Mouse (Mus musculus) T-helper 2 cell (primary cell): ENCODE data around the gene Tmem11.
"Not testable (repeated sequence)": the region's sequence is repeated elsewhere in the genome, so short reads cannot be mapped to it uniquely, and the experiment has no call there.

Experiments
- in situ Hi-C: fragments of 300-600 bp; cut with MboI, MseI; formaldehyde crosslinking; loops from one replicate; pipeline ENCODE4 v1.15.1; 2025; ENCODE audit warnings: high pct_unique_total_duplicates

Gene Tmem11

GRCm38 (mm10) chr11:60886986-60887385 is 7.9 kb upstream of the Tmem11 start:
- in situ Hi-C loops = not testable (repeated sequence)

GRCm38 (mm10) chr11:60882386-60882785 is 3.3 kb upstream of the Tmem11 start:
- in situ Hi-C loops = no loop called here

GRCm38 (mm10) chr11:60880559-60880958 is 1.5 kb upstream of the Tmem11 start:
- in situ Hi-C loops = no loop called here

DNA sequence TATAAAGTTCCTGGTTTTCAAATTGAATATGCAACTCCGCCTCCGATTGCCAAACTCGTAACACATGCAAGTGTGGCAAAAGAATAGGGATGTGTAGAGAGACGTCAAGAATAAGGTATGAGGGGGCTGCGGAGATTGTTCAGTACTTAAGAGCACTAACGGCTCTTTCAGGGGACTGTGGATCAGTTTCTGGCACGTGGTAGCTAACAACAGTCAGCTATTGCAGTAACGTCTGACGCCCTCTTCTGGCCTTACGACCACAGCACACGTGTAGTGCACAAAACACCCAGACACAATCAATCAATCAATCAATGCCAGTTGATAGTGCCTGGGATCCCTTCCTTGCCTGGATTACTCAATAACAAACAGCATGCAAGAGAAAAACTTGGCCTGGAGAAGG is 351 bp upstream of the Tmem11 start:
- in situ Hi-C loops = no loop called here

GRCm38 (mm10) chr11:60878056-60878612 is 938 bp downstream of the Tmem11 start:
- in situ Hi-C loops = no loop called here

DNA sequence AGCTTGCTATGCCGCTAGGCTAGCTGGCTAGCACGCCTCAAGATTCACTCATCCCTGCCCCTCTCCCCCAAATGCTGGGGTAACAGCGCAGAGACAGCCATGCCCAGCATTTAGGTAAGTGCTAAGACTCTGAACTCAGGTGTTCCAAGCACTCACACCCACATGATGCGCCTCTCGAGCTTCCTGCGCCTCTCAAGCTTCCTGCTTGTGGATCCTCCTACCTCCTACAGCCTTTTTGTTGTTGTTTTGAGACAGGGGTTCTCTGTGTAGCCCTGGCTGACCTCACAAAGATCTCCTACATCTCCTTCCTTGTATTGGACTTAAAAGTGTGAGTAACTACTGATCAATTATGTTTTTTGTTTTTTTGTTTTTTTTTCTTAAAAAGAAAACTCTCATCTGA is 6.0 kb downstream of the Tmem11 start:
- in situ Hi-C loops = loop anchor here (5.0 kb wide), 1 partner anchor 46 kb away; no protein-coding TSS in a partner anchor

- in situ Hi-C loops = loop anchor here (5.0 kb wide), 1 partner anchor 44 kb away; no protein-coding TSS in a partner anchor
These were observed 7.7 kb downstream of the Tmem11 start for GRCm38 (mm10) chr11:60871409-60871808.

GRCm38 (mm10) chr11:60869471-60869870 is 9.6 kb downstream of the Tmem11 start:
- in situ Hi-C loops = not testable (repeated sequence)

DNA sequence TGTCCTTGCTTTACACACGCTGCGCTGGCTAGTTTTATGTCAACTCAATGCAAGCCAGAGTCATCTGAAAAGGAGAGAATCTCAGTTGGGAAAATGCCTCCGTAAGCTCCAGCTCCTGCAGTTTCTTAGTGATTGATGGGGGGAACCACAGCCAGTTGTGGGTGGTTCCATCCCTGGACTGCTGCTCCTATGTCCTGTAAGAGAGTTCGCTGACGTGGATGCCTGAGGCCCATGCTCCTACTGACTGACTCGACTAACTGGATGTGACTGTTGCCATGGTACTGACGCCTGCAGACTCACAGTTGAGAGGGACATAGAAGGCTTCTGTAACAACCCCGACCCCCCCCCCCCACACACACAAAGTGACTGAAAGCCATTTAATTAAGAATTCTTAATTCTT is 11.2 kb downstream of the Tmem11 start:
- in situ Hi-C loops = no loop called here

- in situ Hi-C loops = no loop called here
These were observed 11.6 kb downstream of the Tmem11 start for GRCm38 (mm10) chr11:60867456-60867855.

- in situ Hi-C loops = no loop called here
These were observed 13.1 kb downstream of the Tmem11 start for GRCm38 (mm10) chr11:60866021-60866420.

DNA sequence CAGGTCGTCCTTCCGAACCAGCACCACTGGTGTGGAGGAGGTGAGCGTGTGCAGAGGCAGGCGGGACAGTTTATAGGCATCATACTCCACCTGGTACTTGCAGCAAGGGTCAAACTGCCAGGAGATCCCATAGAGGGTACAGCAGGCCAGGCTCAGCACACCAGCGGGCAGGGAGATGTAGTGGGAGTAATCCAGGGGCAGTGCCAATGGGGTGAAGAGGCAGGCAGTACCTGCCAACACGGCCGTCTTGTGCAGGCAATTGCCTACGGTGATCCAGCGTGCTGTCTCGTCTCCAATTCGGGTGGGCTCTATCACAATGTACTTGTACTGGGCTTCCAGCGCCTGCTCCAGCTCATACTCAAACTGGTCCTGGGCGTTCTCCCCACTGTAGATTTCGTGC is 14.2 kb downstream of the Tmem11 start:
- in situ Hi-C loops = no loop called here

DNA sequence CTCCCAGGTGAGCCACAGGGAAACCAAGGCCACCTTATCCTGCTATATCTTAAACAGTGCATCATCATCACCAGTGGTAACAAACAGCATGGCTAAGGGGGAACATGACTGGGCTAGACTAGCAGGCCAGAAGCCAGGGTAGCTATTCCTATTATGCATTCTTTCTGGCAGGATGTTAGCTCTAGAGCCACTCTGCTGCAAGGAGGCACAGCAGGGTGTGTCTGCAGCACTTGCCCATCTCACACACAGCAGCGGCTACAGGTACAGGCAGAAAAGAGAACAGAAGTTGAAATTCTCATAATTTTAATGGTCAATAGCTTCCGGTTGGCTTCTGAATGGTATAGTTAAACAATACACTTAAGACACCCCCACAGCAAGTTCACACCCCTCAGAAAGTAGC is 14.9 kb downstream of the Tmem11 start:
- in situ Hi-C loops = no loop called here

DNA sequence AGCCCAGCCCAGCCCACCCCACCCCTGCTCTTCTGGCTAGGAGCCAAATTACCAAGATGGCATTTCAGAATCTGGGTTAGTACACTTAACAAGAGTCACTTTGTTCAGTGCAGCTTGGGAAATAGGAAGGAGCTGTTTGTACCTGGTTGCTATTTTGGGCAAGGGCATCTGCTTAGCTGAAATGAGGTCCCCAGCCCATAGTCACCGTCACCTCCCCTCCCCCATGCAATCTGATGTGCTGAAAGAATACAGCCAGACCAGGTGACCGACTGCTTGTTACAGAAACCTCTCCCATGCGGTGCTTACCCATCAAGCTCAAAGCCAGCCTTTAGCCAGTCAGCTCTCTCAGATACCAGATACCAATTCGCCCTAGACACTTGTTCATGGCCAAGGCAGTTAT is 15.9 kb downstream of the Tmem11 start:
- in situ Hi-C loops = no loop called here

DNA sequence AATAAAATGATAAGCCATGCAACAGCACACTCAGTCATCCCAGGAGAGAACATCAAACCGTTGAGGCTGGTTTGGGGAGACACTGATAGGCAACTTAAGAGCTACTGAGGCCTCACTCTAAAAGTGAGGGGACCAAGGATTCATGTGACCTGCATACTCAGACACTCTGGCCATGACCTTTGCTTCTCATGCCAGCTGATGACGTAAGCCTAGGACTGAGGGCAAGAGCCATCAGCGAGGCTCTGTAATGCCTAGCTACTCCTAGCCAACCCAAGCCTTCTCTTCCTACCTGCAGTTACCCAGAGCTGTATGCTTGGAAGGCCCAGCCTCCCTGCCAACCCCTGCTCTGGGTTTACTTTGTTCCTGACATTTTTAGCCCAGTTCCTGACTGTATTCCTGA is 17.1 kb downstream of the Tmem11 start:
- in situ Hi-C loops = no loop called here

- in situ Hi-C loops = no loop called here
These were observed 22.5 kb downstream of the Tmem11 start for GRCm38 (mm10) chr11:60856587-60856986.

- in situ Hi-C loops = no loop called here
These were observed 33.7 kb downstream of the Tmem11 start for GRCm38 (mm10) chr11:60845415-60845814.

DNA sequence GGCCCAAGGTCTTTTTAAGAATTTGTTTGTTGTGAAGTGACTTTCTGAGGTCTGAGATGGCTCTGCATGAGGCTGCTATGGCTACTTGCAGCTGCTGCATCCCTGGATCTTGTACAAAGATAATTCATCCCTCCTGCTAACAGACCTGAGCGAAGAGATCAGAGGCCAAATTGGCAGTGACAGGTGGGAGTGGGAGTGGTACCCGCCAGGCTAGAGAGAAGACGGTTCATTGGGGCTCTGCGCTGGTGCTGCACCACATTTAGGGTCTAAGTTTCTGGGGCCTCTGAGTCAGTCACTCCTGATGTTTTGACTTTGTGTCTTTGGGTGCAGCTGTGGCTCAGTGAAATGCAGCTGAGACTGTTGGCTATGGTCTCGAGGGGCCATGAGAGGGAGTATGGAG is 35.7 kb downstream of the Tmem11 start:
- in situ Hi-C loops = no loop called here

DNA sequence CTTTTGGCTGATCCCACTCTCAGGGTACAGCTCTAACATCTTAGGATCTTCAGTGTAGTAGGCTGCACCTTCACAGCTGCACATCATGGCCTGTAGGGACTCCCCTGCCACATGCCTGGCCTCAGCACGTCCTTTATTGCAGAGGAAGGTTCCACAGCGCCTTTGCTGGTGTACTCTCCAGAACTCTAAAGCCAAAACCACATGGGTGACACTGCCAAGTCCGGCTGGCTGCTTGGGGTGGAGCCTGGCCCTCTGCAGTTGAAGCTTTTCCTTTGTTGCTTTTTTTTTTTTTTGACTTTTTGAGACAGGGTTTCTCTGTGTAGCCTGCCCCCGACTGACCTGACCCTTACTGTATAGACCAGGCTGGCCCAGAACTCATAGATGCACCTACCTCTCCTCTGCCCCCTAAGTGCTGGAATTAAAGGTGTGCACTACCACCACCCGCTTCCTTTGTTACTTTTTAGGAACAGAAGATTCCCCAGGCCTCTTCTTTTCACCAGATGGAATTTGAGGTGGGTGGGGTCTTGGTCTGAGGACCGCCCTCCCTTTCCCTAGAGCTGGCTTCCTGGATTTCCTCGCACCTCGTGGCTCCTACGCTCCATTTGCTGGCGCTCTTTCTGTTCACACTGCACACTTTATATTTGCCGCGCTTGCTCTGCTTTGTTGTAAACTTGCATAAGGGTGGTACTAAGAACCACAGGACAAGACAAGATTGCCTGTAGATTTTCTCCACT is 37.4 kb downstream of the Tmem11 start:
- in situ Hi-C loops = no loop called here

- in situ Hi-C loops = no loop called here
These were observed 41.2 kb downstream of the Tmem11 start for GRCm38 (mm10) chr11:60837644-60838406.

DNA sequence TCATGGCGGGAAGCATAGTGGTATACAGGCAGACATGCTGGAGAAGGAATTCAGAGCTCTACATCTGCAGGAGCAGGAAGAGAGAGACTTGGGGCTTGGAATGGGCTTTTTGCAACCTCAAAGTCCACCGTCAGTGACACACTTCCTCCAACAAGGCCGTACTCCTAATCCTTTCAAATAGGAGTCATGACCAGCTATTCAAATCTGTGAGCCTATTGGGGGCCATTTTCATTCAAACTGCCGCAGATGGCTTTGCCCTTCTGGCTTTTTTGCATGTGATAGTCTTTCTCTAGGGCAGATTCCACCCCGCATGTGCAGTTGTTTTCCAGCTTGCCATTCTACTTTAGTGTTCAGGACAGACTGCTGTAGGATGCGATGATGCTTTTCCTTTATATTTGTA is 42.2 kb downstream of the Tmem11 start:
- in situ Hi-C loops = no loop called here

DNA sequence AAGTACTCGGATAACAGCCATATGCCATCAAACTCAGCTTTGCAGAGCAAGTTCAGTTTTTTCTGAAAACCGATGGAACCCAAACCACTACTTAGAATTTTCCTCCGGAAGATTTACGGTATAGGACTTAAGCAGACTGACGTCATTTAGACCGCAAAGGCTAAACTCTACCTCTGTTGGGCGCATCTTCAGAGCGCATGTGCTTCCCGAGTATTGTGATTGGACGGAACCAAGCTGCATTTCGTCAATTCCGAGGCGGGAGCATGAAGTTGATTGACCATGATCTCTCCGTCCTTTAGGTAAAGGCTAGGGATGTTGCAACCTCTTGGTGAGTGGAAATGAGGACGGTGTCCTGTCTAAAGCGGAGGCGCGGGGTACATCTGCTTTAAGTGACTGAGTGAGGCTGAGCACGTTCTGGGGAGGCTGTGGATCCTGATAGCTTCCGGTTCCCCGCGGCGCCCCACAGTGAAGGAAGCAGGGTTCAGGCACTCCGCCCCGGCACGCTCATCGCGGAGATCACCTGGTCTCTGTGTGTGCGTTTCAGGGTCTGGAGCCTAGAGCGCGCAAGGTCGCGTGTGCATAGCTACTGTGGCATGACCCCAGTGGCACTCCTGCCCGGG is 48.5 kb downstream of the Tmem11 start, which contains the start of gene Dhrs7b:
Gene Dhrs7b, plus strand, starts transcription at position 199 of the 620 bp plus-strand sequence.
- in situ Hi-C loops = no loop called here
